Mouse (Mus musculus) neural tube, embryonic 12.5 days (tissue): ENCODE data around the gene Sptssb. TPM values are rescaled to one million over a fixed set of nuclear protein-coding genes. Genes with fewer than 3 reads are reported as not detected.

Experiments
- ATAC-seq: fragments of 200-750 bp; cut with Nextera tagmentation; 2 replicates; pipeline ENCODE4 v1.8.0; 2017; ENCODE audit warnings: low read depth, mild to moderate bottlenecking, moderate TSS enrichment, moderate library complexity; ENCODE audit not compliant: low FRiP score
- H3K27ac ChIP-seq: fragments of 300-500 bp; sonication (generic); 2 replicates; pipeline ENCODE4 v1.5.1; 2016
- H3K27me3 ChIP-seq: fragments of 300-500 bp; sonication (generic); replicated peaks from 2 replicates; pipeline ENCODE4 v1.6.1; 2016; ENCODE audit warnings: mild to moderate bottlenecking
- H3K36me3 ChIP-seq: fragments of 300-500 bp; sonication (generic); 2 replicates; pipeline ENCODE4 v1.6.1; 2016; ENCODE audit warnings: mild to moderate bottlenecking
- H3K4me1 ChIP-seq: fragments of 300-500 bp; sonication (generic); 2 replicates; pipeline ENCODE4 v1.6.1; 2016
- H3K4me2 ChIP-seq: fragments of 300-500 bp; sonication (generic); replicated peaks from 2 replicates; pipeline ENCODE4 v1.6.1; 2016; ENCODE audit warnings: mild to moderate bottlenecking
- H3K4me3 ChIP-seq: fragments of 300-500 bp; sonication (generic); 2 replicates; pipeline ENCODE4 v1.5.1; 2016
- H3K9ac ChIP-seq: fragments of 300-500 bp; sonication (generic); 2 replicates; pipeline ENCODE4 v1.6.1; 2016; ENCODE audit warnings: mild to moderate bottlenecking
- H3K9me3 ChIP-seq: fragments of 300-500 bp; sonication (generic); 2 replicates; pipeline ENCODE4 v1.6.1; 2016; ENCODE audit warnings: mild to moderate bottlenecking
- WGBS: fragments of 180-500 bp; shearing (Covaris S2); methylation state at CpG from one replicate; pipeline ENCODE4 v1.1.7; 2016; 5-methylcytosine and 5-hydroxymethylcytosine counted together
- polyA plus RNA-seq: library from polyadenylated mRNA; unstranded; fragments of >200 nt; fragmentation: Nextera tagmentation; extraction: Ambion mirVana; gene quantifications from 2 replicates; pipeline ENCODE4 v1.2.1, GENCODE M21; 2016

Gene Sptssb
- polyA plus RNA-seq, 1 experiment from 2014 or later = 0.58 TPM

DNA sequence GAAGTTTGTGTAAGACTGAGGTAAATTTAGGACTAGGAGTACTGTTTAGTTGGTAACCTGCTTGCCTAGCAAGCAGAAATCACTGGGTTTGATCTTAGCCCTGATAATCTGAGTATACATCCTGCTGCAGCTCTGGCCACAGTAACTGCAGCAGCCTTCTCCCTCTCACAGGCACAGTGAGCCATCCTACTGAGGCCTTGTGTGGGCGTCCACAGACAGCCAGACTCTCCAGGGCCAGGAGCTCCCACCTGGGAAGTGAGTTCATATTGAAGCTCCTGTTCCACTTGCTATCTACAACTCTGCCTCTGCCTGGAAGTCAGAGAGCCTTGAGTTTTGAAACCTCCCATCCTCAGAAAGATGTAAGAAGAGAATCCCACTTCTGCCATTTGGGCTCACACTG is 24.0 kb upstream of the Sptssb start:
- WGBS = 64% methylated on average over 1 of the region's 1 CpGs
- Histone ChIP-seq H3K27ac (no peak overlapping the region), H3K4me3 (no peak overlapping the region), H3K9me3 (no peaks in the 10 kb centered on the region), H3K27me3 (no peaks in the 10 kb centered on the region), H3K4me1 (no peaks in the 10 kb centered on the region), H3K9ac (no peak overlapping the region), H3K36me3 (no peaks in the 10 kb centered on the region), H3K4me2 (no peak overlapping the region)
- ATAC-seq = no peak

DNA sequence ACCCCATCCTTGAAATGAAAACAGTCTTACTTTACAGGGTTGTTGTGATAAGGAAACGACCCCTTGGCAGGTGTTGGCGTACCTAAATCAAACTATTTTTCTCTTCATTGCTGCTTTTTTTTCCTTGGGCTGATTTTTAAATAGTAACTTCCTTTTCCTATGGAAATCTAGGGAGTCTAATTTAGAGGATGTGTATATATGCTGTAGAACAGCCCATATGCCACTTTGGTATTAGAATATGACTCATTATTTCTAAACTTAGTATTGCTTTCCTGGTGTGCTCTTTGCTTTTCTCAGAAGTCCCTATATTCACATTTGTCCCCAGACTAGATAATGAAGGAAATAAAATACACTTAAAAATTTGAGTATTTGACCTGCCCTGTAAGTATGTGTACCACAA is 17.8 kb upstream of the Sptssb start:
- ATAC-seq = no peak
- WGBS = 77% methylated on average over 2 of the region's 2 CpGs

DNA sequence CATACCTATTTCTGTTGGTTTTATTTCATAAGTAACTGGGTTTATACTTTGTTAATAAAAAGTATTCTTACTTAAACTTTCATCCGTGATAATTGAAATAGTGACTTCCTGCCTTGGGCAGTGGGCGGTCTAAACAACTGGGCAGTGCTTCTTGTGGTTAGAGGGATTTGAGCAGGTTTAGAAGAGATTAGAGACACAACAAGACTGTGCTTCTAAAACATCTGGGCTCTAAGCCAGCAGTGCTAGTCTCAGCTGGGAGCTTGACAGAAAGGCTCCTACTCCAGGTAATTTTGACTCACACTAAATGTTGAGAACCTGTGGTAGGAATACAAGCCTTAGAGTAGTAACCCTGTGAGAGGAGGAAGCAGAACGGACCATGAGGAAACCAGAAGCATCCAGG is 15.0 kb upstream of the Sptssb start:
- Histone ChIP-seq H3K4me1 (no peaks in the 10 kb centered on the region), H3K4me3 (no peak overlapping the region), H3K4me2 (no peak overlapping the region), H3K27me3 (no peaks in the 10 kb centered on the region), H3K27ac (no peak overlapping the region), H3K36me3 (no peaks in the 10 kb centered on the region), H3K9ac (no peak overlapping the region), H3K9me3 (no peaks in the 10 kb centered on the region)
- no peak for ATAC-seq
- WGBS = 91% methylated on average over 3 of the region's 3 CpGs

More for the DNA sequence above, 17.8 kb upstream of the Sptssb start:
- Histone ChIP-seq H3K9me3 (no peaks in the 10 kb centered on the region), H3K27me3 (no peaks in the 10 kb centered on the region), H3K9ac (no peak overlapping the region), H3K4me3 (no peak overlapping the region), H3K27ac (no peak overlapping the region), H3K36me3 (no peaks in the 10 kb centered on the region), H3K4me2 (no peak overlapping the region), H3K4me1 (no peaks in the 10 kb centered on the region)

DNA sequence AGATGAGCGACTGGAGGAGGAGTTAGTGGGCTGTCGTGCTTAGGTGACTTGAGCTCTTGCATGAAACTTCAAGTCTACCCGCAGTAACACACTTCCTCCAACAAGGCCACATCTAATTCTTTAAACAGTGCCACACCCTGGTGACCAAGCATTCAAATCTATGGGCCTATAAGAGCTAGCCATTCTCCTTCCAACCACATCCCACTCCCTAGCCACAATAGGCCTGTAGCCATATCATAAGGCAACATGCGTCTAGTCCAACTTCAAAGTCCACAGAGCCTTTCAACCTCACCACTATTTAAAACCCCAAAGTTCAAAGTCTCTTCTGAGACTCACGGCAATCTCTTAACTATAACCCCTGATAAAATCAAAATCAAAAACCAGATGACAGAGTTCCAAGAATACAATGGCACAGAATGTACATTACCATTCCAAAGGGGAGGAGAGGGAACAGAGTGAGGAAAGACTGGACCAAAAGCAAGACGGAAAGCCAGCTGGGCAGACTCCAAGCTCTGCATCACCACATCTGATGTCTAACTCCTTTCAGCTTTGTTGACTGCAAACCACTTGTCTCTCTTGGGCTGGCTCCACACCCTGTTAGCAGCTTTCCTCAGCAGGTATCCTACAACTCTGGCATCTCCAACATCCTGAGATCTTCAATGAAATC is 13.1 kb upstream of the Sptssb start:
- Histone ChIP-seq H3K36me3 (no peaks in the 10 kb centered on the region), H3K4me3 (no peak overlapping the region), H3K4me2 (no peak overlapping the region), H3K27ac (no peak overlapping the region), H3K4me1 (no peaks in the 10 kb centered on the region), H3K9ac (no peak overlapping the region), H3K9me3 (no peaks in the 10 kb centered on the region), H3K27me3 (no peaks in the 10 kb centered on the region)
- ATAC-seq = no peak
- 86% methylated on average over 6 of the region's 6 CpGs for WGBS

DNA sequence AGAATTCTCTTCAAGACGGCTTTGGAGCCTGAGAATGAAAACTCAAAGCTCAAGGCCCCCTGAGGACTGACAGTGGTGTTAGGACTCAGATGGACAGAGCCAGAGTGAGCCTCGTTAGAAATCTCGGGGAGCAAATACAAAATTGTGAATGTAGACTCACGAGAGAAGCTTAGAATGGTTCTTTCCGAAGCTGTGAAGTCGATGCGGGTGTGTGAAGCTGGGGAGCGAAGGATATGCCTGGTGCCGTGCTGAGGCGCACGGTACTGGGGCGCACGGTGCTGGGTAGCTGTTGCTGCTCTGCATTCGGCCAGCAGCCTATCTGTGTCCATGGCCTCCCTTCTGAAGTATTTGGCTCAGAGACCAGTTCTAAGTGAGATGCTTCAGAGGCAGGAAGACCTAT is 11.4 kb upstream of the Sptssb start:
- Histone ChIP-seq H3K4me1 (no peaks in the 10 kb centered on the region), H3K27me3 (no peaks in the 10 kb centered on the region), H3K9me3 (no peaks in the 10 kb centered on the region), H3K4me3 (no peak overlapping the region), H3K27ac (no peak overlapping the region), H3K36me3 (no peaks in the 10 kb centered on the region), H3K4me2 (no peak overlapping the region), H3K9ac (no peak overlapping the region)
- ATAC-seq = no peak
- 88% methylated on average over 14 of the region's 14 CpGs for WGBS

DNA sequence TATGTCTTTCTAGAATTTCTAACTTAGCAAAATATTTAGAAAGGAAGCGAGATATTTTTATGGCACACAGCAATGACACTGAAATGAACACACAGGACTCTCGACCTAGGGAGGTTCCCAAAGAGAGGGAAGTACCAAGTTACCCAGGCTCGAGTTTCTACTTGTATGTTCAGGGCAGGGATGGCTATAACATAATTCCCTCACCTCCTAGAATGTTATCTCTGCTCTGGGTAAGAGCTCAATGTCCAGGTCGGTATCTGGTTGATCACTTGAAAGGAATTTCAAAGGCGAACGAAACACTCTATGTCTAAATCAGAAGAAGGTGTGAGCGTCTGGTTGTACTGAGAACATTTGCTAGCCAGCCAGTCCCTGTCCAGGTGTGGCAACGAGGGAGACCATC is 10.0 kb upstream of the Sptssb start:
- no peak for ATAC-seq
- H3K4me1 ChIP-seq = no peaks in the 10 kb centered on the region
- H3K9ac ChIP-seq = no peak overlapping the region
- no peak overlapping the region for H3K27ac ChIP-seq
- 86% methylated on average over 8 of the region's 8 CpGs for WGBS
- no peaks in the 10 kb centered on the region for H3K36me3 ChIP-seq
- no peak overlapping the region for H3K4me2 ChIP-seq
- H3K4me3 ChIP-seq = no peak overlapping the region
- H3K9me3 ChIP-seq = no peaks in the 10 kb centered on the region
- no peaks in the 10 kb centered on the region for H3K27me3 ChIP-seq

DNA sequence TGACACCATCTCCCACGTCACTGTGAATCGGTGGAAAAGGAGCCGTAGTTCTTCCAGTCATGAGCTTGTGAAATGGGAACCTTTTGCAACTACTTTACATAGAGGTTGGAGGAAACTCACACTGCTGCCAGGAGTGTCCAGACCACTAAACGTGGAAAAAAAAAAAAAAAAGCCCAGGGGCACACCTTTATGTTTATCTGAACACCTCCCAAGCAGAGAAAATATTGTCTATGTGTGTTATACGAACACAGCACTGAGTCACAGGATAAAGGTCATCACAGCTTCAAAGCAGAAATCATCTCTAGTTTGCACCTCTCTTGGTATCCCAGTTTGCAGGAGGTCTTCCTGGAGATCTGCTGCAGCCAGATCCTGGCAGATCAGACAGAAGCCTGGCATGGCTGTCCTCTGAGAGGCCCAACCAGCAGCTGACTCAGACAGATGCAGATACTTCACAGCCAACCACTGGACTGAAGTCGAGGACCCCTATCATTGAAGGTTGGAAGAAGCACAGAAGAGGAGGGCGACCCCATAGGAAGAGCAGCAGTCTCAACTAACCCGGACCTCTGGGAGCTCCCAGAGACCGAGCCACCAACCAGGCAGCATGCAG is 2.2 kb upstream of the Sptssb start:
- Histone ChIP-seq H3K4me2 (peak overlapping the region; percentile 94), H3K9me3 (no peaks in the 10 kb centered on the region), H3K9ac (no peak overlapping the region), H3K27ac (no peak overlapping the region), H3K4me1 (peaks cover 10% of the 10 kb centered on the region; the same call in 1 of the 2 replicates), H3K36me3 (no peaks in the 10 kb centered on the region), H3K4me3 (no peak overlapping the region), H3K27me3 (peaks cover 15% of the 10 kb centered on the region)
- no peak for ATAC-seq
- 54% methylated on average over 9 of the region's 9 CpGs for WGBS

DNA sequence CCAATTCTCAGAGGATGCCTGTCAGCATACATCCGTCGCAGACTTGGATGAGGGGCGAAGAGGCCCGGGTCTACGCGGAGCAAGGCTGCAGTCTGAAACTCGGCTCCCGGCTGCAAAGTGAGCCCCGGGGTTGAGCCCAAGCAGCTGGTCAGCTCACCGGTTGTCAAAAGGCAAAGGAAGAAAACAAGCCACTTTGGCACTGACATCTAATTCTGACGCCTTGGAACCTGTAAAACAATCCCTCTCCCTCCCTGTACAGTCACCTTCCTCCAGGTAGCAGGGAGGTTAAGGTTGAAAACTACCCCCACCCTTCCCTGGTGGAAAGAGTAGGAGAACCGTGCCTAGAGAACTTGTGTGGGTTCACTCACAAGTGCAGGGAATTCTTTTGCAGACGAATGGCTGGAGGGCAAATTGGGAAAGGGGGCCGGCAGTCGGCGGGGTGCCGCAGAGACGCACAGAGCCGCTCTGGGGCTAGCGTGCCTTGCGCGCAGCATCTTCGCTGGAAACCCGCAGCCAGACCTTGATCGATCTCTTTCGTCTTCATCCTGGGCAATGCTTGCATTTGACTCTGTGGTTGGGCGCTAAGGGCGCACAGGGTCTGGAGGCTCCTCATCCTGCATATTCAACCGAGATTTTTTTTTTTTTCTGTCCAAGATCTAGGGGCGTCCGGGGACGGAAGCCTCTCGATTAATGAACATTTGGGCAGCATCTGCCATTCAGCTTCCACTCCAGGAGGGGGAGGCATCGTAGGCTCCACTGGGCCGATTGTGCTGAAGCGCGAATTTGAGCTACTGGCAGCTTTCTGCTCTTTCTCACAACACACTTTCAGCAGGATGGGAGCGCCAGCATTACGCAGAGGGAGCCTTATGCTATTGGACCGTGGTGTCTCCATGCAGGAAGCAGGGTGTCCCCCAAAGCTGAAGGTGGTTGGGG is 1.1 kb upstream of the Sptssb start:
- under 1% methylated on average over 40 of the region's 40 CpGs for WGBS
- H3K4me1 ChIP-seq = peaks cover 10% of the 10 kb centered on the region; the same call in 1 of the 2 replicates
- H3K9me3 ChIP-seq = no peaks in the 10 kb centered on the region
- peak overlapping the region; percentile 44 for H3K9ac ChIP-seq
- peaks cover 15% of the 10 kb centered on the region for H3K27me3 ChIP-seq
- peak overlapping the region; percentile 40 for H3K4me3 ChIP-seq
- H3K36me3 ChIP-seq = no peaks in the 10 kb centered on the region
- H3K27ac ChIP-seq = no peak overlapping the region
- ATAC-seq = peak; percentile 77
- peak overlapping the region; percentile 94 for H3K4me2 ChIP-seq

DNA sequence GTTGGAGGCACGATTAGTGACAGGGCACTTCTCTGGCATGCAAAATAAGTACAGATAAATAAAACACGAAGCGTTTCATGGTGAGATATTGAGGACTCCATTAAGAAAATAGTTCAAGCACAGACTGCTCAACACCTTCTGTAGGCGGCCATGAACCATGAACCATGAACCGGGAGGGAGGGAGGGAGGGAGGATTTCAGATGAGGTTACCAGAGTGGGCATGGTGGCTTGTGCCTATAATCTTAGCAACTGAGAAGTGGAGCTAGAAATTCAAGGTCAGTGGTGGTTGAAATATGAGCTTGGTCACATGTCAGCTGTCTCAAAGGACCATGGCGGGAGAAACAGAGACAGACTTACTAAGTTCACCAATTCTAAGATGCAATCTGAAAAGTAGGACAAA is 20.3 kb downstream of the Sptssb start:
- 89% methylated on average over 6 of the region's 6 CpGs for WGBS
- no peak for ATAC-seq

DNA sequence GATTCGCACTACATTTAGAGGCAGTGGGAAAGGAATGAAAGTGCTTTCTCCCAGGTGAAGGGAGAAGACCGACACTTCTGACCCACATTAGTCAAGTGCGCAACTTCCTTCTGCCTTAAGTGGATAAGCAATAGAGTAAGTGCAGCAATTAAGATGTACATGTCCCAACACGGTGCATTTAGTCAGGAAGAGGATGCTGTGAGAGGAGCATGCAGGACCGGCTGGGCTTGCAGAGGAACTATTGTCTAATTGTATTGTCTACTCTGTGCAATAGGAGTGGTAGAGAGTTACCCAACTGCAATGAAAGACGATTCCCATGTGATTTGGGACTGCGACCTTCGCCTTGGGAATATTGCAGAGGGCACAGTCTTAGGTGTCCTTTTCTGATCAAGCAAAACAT is 30.2 kb downstream of the Sptssb start:
- Histone ChIP-seq H3K4me3 (no peak overlapping the region), H3K36me3 (no peaks in the 10 kb centered on the region), H3K4me1 (no peaks in the 10 kb centered on the region), H3K9ac (no peak overlapping the region), H3K4me2 (no peak overlapping the region), H3K9me3 (no peaks in the 10 kb centered on the region), H3K27me3 (no peaks in the 10 kb centered on the region), H3K27ac (no peak overlapping the region)
- WGBS = 88% methylated on average over 8 of the region's 8 CpGs
- ATAC-seq = no peak

More for the DNA sequence above, 20.3 kb downstream of the Sptssb start:
- Histone ChIP-seq H3K27ac (no peak overlapping the region), H3K4me2 (no peak overlapping the region), H3K27me3 (no peaks in the 10 kb centered on the region), H3K36me3 (no peaks in the 10 kb centered on the region), H3K9me3 (no peaks in the 10 kb centered on the region), H3K4me1 (no peaks in the 10 kb centered on the region), H3K9ac (no peak overlapping the region), H3K4me3 (no peak overlapping the region)

DNA sequence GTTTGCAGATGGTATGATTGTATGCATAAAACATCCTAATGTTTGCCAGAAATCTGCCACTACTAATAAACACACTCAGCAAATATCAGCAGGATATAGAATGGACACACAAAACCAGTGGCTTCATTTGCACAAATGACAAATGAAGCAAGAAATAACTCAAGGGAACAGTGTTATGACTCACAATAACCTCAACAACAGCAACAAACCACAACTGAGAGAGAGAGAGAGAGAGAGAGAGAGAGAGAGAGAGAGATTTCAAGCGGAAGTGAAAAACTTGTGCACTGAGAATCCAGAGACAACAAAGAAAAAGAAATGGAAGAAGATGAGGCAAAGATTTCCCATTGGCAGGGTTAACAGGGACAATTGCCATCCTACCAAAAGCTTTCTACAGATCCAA is 35.2 kb downstream of the Sptssb start:
- no peaks in the 10 kb centered on the region for H3K27me3 ChIP-seq
- no peak overlapping the region for H3K9ac ChIP-seq
- no peak overlapping the region for H3K27ac ChIP-seq
- no peaks in the 10 kb centered on the region for H3K9me3 ChIP-seq
- no peak overlapping the region for H3K4me3 ChIP-seq
- WGBS = 91% methylated on average over 1 of the region's 1 CpGs
- H3K4me2 ChIP-seq = no peak overlapping the region
- H3K4me1 ChIP-seq = no peaks in the 10 kb centered on the region
- H3K36me3 ChIP-seq = no peaks in the 10 kb centered on the region
- no peak for ATAC-seq

DNA sequence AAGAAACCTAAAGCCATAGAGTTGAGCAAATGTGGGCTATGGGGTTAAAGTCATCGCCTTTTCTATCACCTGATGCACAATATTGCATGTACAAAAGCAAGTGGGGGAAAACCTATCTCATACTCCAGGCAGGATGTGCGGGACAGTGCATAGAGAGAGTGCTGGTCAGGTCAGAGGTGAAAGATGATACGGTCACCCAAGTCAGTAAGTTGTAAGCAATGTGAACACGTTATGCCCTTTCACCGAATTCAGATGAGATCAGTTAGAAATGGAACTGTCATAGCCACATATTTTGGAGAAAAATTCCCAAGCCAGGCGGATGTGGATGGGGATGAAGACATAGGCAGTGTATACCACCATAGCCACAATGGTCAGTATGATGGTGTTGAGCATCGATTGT is 39.1 kb downstream of the Sptssb start:
- WGBS = 85% methylated on average over 7 of the region's 7 CpGs

More for the DNA sequence above, 39.1 kb downstream of the Sptssb start:
- Histone ChIP-seq H3K4me1 (no peaks in the 10 kb centered on the region), H3K4me3 (no peak overlapping the region), H3K4me2 (no peak overlapping the region), H3K27me3 (no peaks in the 10 kb centered on the region), H3K27ac (no peak overlapping the region), H3K9ac (no peak overlapping the region), H3K9me3 (no peaks in the 10 kb centered on the region), H3K36me3 (no peaks in the 10 kb centered on the region)
- no peak for ATAC-seq
